Mouse (Mus musculus) cerebellum, adult 9-11 months (tissue): ENCODE results near the gene Galntl6.

Source experiments
- DNase-seq: peaks from one replicate; pipeline ENCODE4 v3.0.0; 2022

Gene Galntl6

DNA sequence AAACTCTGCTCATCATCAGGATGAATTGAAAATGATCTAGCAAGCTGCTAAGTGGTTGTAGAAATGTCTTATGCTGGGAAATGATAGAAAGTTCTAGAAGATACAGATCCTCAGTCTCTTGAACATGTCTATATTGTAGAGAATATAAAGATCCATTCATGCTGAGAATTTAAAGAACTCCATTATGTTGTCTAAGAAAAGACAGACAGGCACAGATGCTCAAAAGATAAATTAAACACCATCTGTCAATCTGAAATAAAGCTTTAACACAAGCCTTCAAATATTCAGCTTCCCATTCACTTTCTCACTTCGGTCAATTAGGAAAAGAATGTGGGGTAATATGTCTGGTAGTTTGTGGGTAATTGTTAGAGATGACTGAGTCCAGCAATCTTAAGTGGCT, 658.8 kb downstream of the Galntl6 start:
- no peak for DNase-seq

GRCm38 (mm10) chr8:58244830-58245229, 667.6 kb downstream of the Galntl6 start:
- DNase-seq, result no peak

GRCm38 (mm10) chr8:58234220-58234619, 678.2 kb downstream of the Galntl6 start:
- DNase-seq, result no peak

- peak; percentile 16 for DNase-seq
These were observed 683.7 kb downstream of the Galntl6 start for GRCm38 (mm10) chr8:58228725-58229124.

DNA sequence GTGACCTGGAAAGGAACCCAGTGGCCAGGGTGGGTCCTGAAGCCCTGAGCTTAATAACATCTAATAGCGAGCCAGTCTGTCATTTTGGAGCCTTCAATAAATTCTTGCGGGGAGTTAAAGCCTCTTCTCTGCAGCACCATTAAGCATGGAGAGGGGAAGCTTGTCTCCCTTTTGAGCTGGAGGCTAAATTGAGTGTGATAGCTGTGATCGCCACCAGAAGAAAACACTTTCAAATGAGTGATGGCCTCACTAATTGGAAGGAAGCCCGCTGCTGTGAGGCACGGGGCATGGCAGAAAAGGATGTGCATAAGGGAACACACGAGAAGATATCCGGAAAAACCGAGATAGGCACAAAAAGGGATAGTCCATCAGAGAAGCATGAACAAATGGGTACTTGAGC, 694.6 kb downstream of the Galntl6 start:
- DNase-seq, result no peak

DNA sequence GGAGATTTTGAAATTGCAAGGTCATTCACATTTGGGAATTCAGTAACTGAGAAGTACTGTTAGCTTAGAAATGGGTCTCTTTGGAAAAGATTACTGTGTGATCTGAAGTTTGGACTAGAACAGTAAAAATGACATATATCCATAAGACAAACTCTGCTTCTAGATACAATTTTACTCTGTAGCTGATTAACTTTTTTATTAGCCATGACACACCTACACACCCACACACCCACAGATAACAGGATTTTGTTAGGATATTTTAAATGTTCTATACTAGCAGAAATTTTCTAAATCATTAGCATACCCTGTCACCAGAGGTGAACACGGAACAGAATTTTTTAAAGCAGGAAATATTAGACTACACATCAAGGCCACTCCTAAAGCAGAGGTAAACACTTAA, 722.7 kb downstream of the Galntl6 start:
- DNase-seq, result no peak

DNA sequence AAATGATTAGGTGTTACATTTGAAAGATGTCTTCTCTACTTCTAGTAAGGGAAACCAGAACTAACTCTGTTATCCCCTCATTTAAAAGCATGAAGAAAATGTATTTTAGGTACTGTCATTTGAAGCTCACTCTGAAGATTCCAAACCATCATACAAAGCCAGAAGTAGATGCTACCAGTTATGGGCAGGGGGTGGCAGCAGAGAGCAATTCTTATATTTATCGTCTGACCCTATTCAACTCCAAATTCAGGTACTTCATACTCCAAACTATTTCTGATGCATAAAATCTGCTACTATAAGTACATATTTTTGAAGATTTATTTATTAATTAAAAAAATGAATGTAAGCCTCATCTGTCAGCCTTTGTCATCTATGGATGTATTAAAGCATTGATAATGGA, 765.5 kb downstream of the Galntl6 start:
- DNase-seq, result peak; percentile 36

DNA sequence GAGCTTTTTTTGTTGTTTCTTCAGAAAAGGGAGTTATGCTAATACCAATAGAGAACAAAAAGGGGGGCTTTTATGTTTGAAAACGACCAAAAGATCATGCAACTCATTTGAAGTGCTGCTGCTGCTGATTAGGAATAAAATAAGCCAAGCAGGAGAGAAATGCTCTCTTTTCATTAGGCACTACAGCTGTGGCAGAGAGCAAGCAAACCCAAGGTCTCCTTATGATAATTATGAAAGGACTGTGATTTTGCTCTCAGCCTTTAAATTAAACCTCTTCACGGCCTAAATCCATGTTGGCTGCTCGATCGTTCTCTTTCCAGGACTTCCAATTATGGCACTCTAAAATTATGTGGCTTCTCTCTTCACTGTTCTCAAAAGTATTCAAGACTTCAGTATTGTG, 825.7 kb downstream of the Galntl6 start:
- DNase-seq, result no peak

DNA sequence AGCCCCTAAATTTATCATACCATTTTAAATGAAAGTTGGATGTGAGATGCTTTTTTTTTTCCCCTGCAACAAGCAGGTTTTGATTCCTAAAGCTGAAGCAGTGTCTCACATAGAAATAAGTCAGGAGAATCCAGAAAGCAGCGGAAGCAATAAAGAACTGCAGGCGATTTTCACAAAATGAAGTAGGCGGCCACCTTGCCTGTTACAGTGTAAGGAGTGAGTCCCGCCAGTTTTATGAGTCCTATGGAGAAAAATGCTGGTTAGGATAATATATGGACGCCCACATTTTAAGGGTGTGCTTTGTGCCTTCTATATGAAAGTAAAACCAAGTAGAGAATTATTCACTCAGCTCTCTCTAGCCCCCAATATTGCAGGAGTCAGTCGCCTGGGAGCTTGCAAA, 827.5 kb downstream of the Galntl6 start:
- DNase-seq, result no peak

DNA sequence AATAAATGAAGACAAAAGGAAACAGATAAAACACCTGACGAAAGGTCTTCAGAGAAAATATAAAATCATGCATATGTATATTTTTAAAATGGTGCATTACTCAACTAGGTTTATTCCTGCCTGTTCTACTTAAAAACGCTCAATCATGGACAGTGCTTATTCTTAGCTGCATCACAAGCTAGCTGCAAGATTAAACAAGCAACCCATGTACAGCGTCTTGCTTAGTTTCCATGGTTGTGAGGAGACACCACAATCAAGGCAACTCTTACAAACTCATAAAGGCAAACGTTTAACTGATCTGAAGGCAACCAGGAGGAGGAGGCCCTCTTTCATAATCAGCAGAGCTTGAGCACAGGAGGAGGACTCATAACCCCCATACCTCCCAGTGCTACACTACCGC, 830.7 kb downstream of the Galntl6 start:
- DNase-seq, result no peak

DNA sequence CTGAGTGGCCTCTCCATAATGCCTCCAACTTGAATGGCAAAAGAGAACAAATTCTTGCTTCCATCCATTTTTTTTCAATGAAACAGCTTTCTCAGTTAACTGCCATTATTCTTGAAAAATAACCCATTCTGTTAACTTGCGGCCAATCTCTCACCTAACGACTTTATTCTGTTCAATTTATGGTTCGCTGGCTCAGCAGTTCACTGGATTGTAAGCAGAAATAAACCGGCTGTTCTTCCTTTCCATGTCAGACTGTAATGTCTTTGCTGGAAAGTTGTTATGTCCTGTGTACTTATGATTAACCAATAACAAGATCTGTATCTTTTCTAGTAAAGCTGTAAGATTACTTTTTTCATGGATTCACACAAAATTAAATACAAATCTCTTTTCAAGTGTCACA, 837.8 kb downstream of the Galntl6 start:
- DNase-seq, result no peak

- no peak for DNase-seq
These were observed 838.7 kb downstream of the Galntl6 start for GRCm38 (mm10) chr8:58073733-58074132.

GRCm38 (mm10) chr8:58032271-58032670, 880.2 kb downstream of the Galntl6 start:
- DNase-seq, result no peak

GRCm38 (mm10) chr8:58025558-58025957, 886.9 kb downstream of the Galntl6 start:
- DNase-seq, result peak; percentile 34

GRCm38 (mm10) chr8:58025094-58025493, 887.3 kb downstream of the Galntl6 start:
- peak; percentile 5 for DNase-seq

DNA sequence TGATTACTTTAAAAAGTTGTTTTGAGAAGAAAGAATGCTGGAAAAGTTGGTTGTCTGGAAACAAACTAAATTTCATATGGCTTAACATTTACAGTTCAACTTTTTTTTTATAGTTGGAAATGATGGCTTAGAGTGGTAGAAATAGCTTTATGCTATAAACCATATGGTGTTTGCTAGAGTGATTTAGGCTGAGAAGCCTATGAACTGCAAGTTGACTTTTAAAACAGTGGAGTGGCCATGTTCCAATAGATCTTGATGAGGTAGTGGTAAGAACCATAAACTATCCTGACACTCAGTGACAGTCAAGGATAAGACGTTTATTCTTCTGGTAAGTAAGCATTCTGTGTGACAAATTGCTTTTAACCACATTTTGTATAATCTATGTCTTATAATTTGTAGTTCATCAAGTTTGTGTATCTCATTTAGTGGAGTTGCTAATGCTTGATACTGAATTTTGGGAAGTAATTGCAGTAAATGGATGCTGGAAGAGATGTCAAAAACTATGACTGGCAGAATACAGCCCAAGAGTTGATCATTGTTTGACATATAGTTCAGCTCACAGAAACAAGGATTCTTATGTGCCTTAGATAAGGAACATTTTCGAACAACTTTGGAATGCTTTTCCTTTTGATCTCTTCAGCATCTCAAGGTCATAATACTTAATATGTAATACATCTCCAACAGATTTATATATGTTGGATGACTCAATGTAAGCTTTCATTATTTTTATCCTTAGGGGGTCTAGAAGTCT, 888.8 kb downstream of the Galntl6 start:
- no peak for DNase-seq

DNA sequence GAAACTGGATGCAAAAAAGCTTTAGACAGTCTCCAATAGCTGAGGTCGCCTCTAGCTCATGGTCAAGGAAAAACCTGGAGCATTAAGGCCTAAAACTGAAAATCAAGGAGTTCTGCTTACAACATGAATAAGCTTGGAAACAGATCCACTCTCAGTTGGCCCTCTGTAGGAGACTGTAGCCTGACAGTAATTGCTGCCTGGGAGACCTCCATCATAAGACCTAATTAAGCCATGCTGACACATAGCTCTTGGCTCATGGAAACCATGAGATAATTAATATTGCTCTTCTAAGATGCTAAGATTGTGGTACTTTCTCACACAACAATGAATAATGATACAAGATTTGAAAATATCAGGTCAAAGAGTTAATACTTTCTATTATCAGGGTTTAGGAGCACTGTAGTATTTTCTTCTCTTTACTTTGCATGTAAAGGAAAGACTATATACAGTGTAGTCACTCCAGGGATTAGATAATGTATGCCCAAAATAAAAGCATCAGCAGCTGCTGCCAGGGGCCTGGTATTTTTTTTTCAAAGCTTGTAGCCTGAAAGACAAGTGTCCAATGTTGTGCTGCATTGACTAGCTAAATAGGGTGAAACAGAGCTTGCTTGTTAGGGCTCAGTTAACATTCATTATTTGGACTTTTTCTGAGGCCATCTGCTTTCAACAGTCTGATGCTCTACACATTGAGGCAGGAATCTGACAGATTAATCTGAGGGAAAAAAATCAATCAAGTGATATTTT, 922.8 kb downstream of the Galntl6 start:
- DNase-seq, result no peak

DNA sequence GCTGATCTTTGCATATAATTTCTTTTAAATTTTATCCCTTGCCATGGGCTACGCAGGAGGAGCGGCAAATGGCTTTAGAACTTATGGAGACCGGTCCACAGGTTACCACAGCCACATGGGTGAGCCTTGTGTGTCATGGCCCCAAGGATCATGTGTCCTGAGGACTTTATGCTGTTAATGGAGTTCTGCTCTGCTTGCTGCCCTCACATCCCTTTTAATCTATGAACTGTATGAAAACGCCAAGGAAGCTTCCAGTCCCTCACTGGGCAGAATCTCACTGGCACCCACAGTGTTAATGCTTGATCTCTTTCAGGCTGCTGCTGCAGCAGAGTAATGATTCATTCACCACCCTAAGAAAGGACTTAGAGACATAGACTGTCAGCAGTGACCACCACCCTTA, 935.1 kb downstream of the Galntl6 start:
- no peak for DNase-seq

- no peak for DNase-seq
These were observed 938.3 kb downstream of the Galntl6 start for GRCm38 (mm10) chr8:57974093-57974492.

DNA sequence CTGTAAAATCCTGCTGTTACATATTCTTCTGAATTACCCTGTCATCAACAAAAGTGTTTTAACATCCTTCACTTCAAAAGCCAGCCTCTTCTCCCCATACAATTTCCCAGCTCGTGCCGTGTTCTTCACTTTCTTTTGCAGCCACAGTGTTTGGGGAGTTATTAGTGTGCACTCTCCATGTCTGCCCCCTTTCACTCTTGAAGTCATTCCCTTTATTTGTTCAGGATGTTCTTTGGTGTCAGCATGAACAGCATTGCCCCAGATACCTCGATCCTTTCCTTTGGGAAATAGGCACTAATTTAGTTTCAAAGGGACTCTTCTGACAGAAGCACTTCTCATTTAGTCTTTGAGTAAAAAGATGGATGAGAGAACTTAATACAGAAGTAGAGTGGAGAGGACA, 939.6 kb downstream of the Galntl6 start:
- no peak for DNase-seq

- no peak for DNase-seq
These were observed 945.8 kb downstream of the Galntl6 start for GRCm38 (mm10) chr8:57966676-57967075.

- DNase-seq, result no peak
These were observed 946.9 kb downstream of the Galntl6 start for GRCm38 (mm10) chr8:57965508-57965907.

DNA sequence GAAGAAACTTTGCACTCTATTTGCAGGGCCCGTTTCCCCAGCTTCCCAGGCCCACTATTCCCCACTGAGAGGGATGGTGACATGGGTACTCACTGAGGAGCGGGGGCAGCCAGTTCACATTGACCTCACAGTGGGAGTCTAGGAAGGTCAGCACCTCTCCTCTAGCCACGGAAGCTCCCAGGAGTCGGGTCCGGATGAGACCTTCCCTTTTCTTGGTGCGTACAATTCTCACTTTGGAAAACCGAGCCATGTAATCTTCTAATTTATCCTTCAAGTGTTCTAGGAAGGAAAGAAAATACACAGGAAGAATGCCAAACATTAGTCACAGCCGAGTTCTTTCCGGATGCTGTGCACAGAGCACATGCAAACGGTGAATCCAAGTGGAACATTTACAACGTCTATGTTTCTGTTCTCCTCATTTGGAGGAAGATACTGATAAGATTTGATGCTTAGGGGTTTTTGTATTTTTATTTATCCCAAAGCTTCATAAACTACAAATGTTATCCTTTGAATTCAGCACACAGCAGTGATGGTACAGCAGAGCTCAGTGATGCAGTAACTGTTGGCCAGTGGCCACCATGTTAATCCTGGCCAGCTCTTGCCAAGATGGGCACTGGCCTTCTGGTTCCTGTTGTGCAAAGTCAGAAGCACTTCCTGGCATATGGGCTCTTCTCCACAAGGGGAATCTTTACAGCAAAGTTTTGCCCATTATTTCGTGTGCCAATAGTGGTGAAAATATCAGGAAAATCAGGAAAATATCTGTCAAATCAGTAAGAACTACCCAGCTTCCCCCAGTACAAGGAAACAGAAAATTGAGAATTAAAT, 949.9 kb downstream of the Galntl6 start:
- DNase-seq, result peak; percentile 94

GRCm38 (mm10) chr8:57959136-57959535, 953.3 kb downstream of the Galntl6 start:
- no peak for DNase-seq
